Comparison of ENCODE assay signal across 15 mouse cellular contexts in genomic region chr1:135505499-135505898, GRCm38 (mm10).
"Had no signal": no experiment of that assay in that cellular context is flagged by ENCODE, and none has a peak within 500 bp of the region (broad histone marks: within the 10 kb centered on the region; RNA-seq: fewer than 3 reads in every experiment).

No protein-coding gene starts in this region.

- DNase-seq: kidney, adult 2 months; kidney, postnatal 36 days; liver, embryonic 13.5 days; thymus, adult 2 months; thymus, postnatal 14 days; thymus, postnatal 4 days had no signal

- H3K27me3 ChIP-seq: midbrain, embryonic 15.5 days; neural tube, embryonic 15.5 days had no signal

- H3K4me2 ChIP-seq: limb, embryonic 13.5 days; liver, embryonic 13.5 days; midbrain, embryonic 11.5 days; midbrain, embryonic 15.5 days; neural tube, embryonic 12.5 days; neural tube, embryonic 15.5 days had no signal

- H3K27ac ChIP-seq: kidney, postnatal 0 days; limb, embryonic 10.5 days; limb, embryonic 13.5 days; liver, embryonic 13.5 days; midbrain, embryonic 15.5 days; neural tube, embryonic 12.5 days; neural tube, embryonic 15.5 days; stomach, postnatal 0 days had no signal

- H3K4me3 ChIP-seq: limb, embryonic 10.5 days; limb, embryonic 13.5 days; liver, embryonic 13.5 days; midbrain, embryonic 15.5 days; neural tube, embryonic 12.5 days; neural tube, embryonic 15.5 days had no signal

- H3K9ac ChIP-seq: limb, embryonic 13.5 days; liver, embryonic 13.5 days; midbrain, embryonic 15.5 days; neural tube, embryonic 12.5 days; neural tube, embryonic 15.5 days had no signal

- H3K9me3 ChIP-seq: limb, embryonic 10.5 days; limb, embryonic 13.5 days; liver, embryonic 13.5 days; midbrain, embryonic 15.5 days; neural tube, embryonic 12.5 days; neural tube, embryonic 15.5 days had no signal

- ATAC-seq: intestine, postnatal 0 days; midbrain, embryonic 15.5 days had no signal

- H3K36me3 ChIP-seq: limb, embryonic 10.5 days; limb, embryonic 13.5 days; liver, embryonic 13.5 days; midbrain, embryonic 15.5 days; neural tube, embryonic 12.5 days; neural tube, embryonic 15.5 days had no signal
